Comparison of ENCODE assay signal across 15 mouse cellular contexts in genomic region chr14:120300191-120300590, GRCm38 (mm10). TPM values are rescaled to one million over a fixed set of nuclear protein-coding genes. Genes with fewer than 3 reads are reported as not detected.
DNase-seq lines count a peak whose midpoint lies in the region; ATAC-seq and TF ChIP-seq lines count a peak whose summit lies in the region.
"Had no signal": no experiment of that assay in that cellular context is flagged by ENCODE, and none has a peak within 500 bp of the region (broad histone marks: within the 10 kb centered on the region; RNA-seq: fewer than 3 reads in every experiment).

No protein-coding gene starts in this region.

- no peak overlapping the region for H3K4me2 ChIP-seq in liver, postnatal 0 days (ENCODE audit: low read depth, low read length)
- no peak overlapping the region for H3K4me2 ChIP-seq in hindbrain, embryonic 11.5 days (replicated peaks; ENCODE audit: low read depth, low read length)
- H3K4me2 ChIP-seq: forebrain, embryonic 13.5 days; hindbrain, embryonic 15.5 days; neural tube, embryonic 12.5 days had no signal

- no peak overlapping the region for H3K9ac ChIP-seq in liver, postnatal 0 days (replicated peaks)
- no peak overlapping the region for H3K9ac ChIP-seq in hindbrain, embryonic 11.5 days (ENCODE audit: low read depth, low read length)
- H3K9ac ChIP-seq: forebrain, embryonic 13.5 days; hindbrain, embryonic 15.5 days; liver, embryonic 14.5 days; neural tube, embryonic 12.5 days had no signal

- TF ChIP-seq POLR2A in embryonic fibroblast, embryonic 13.5 days (IDR thresholded peaks at IDR 0.05; ENCODE audit: low read depth, low read length): no peak

- no peak for TF ChIP-seq EP300 in liver, postnatal 0 days (IDR thresholded peaks at IDR 0.05; ENCODE audit: low read depth)

- peak; percentile 83 for DNase-seq in heart, adult 11 months
- no peak for DNase-seq in heart, adult 18-20 months
- DNase-seq in layer of hippocampus, adult 2 months (ENCODE audit: low spot score in 2 of 2): no peak
- no peak for DNase-seq in layer of hippocampus, postnatal 36 days
- DNase-seq in liver, postnatal 0 days: no peak
- DNase-seq in hindbrain, embryonic 11.5 days (ENCODE audit: low spot score): no peak
- no peak for DNase-seq in ovary, postnatal 10 days (ENCODE audit: low spot score)
- DNase-seq: cerebellum, adult 9-11 months had no signal

- no peaks in the 10 kb centered on the region for H3K9me3 ChIP-seq in liver, postnatal 0 days (ENCODE audit: low read length)
- no peaks in the 10 kb centered on the region for H3K9me3 ChIP-seq in hindbrain, embryonic 11.5 days (ENCODE audit: control insufficient read depth, low read length)
- H3K9me3 ChIP-seq: forebrain, embryonic 13.5 days; G1E; hindbrain, embryonic 15.5 days; midbrain, embryonic 10.5 days; neural tube, embryonic 12.5 days had no signal

- peaks cover 30% of the 10 kb centered on the region for H3K4me1 ChIP-seq in embryonic fibroblast, embryonic 13.5 days (ENCODE audit: control insufficient read depth, insufficient read depth, low read length)
- peaks cover 19% of the 10 kb centered on the region for H3K4me1 ChIP-seq in liver, postnatal 0 days (ENCODE audit: insufficient read depth)
- H3K4me1 ChIP-seq in hindbrain, embryonic 11.5 days (replicated peaks; ENCODE audit: control insufficient read depth, insufficient read depth, low read length): no peaks in the 10 kb centered on the region

- WGBS in liver, postnatal 0 days (ENCODE audit: insufficient replicate concordance): 57% methylated on average over 4 of the region's 4 CpGs
- 76% methylated on average over 4 of the region's 4 CpGs for WGBS in hindbrain, embryonic 11.5 days

- H3K27ac ChIP-seq in layer of hippocampus, adult 2 months: peak overlapping the region; percentile 86
- H3K27ac ChIP-seq in embryonic fibroblast, embryonic 13.5 days (ENCODE audit: insufficient read depth, low read length): peak overlapping the region; percentile 97
- 0 out of 2 replicates have a peak overlapping the region, but pooled peaks have one; percentile 12 for H3K27ac ChIP-seq in liver, postnatal 0 days (ENCODE audit: low read depth)
- H3K27ac ChIP-seq in hindbrain, embryonic 11.5 days (ENCODE audit: low read depth, low read length): no peak overlapping the region
- H3K27ac ChIP-seq: forebrain, embryonic 13.5 days; hindbrain, embryonic 15.5 days; liver, embryonic 14.5 days; midbrain, embryonic 10.5 days; neural tube, embryonic 12.5 days had no signal

- TF ChIP-seq CTCF in layer of hippocampus, adult 2 months (conservative IDR thresholded peaks at IDR 0.05): no peak
- TF ChIP-seq CTCF in embryonic fibroblast, embryonic 13.5 days (IDR thresholded peaks at IDR 0.05; ENCODE audit: borderline replicate concordance, insufficient read depth, low read length): no peak
- TF ChIP-seq CTCF in liver, postnatal 0 days (IDR thresholded peaks at IDR 0.05; ENCODE audit: low read depth): no peak

- no peaks in the 10 kb centered on the region; the same call in 1 of the 2 replicates for H3K36me3 ChIP-seq in liver, postnatal 0 days (replicated peaks; ENCODE audit: insufficient read depth, low read length)
- H3K36me3 ChIP-seq in hindbrain, embryonic 11.5 days (ENCODE audit: control insufficient read depth, insufficient read depth, low read length): no peaks in the 10 kb centered on the region
- H3K36me3 ChIP-seq: hindbrain, embryonic 15.5 days; midbrain, embryonic 10.5 days; neural tube, embryonic 12.5 days had no signal

- no peaks in the 10 kb centered on the region for H3K27me3 ChIP-seq in liver, postnatal 0 days (ENCODE audit: insufficient read depth, low read length)
- no peaks in the 10 kb centered on the region for H3K27me3 ChIP-seq in hindbrain, embryonic 11.5 days (ENCODE audit: control insufficient read depth, insufficient read depth, low read length)
- H3K27me3 ChIP-seq: forebrain, embryonic 13.5 days; hindbrain, embryonic 15.5 days; neural tube, embryonic 12.5 days had no signal

- no peak for ATAC-seq in liver, postnatal 0 days
- no peak for ATAC-seq in hindbrain, embryonic 11.5 days (ENCODE audit: low FRiP score)
- ATAC-seq: forebrain, embryonic 13.5 days had no signal

- H3K4me3 ChIP-seq in layer of hippocampus, adult 2 months: no peak overlapping the region
- H3K4me3 ChIP-seq in embryonic fibroblast, embryonic 13.5 days (ENCODE audit: insufficient read depth, low read length): no peak overlapping the region
- no peak overlapping the region for H3K4me3 ChIP-seq in liver, postnatal 0 days (ENCODE audit: low read depth, low read length)
- H3K4me3 ChIP-seq in hindbrain, embryonic 11.5 days (ENCODE audit: low read depth, low read length): no peak overlapping the region
- H3K4me3 ChIP-seq: forebrain, embryonic 13.5 days; hindbrain, embryonic 15.5 days; midbrain, embryonic 10.5 days; neural tube, embryonic 12.5 days had no signal

RNA-seq across cellular contexts. Expression of gene Mbnl2, which starts 24.7 kb away (rescaled TPM):
- total RNA-seq in heart, adult 18-20 months (2021): 100 to 1,000 TPM; 218 to 240 TPM
- 100 to 1,000 TPM; 244 to 250 TPM for total RNA-seq in layer of hippocampus, adult 2 months (2021)
- 100 to 1,000 TPM; 249 TPM for total RNA-seq in layer of hippocampus, postnatal 36 days (2021)
- 207 and 222 TPM in 2 replicates for polyA plus RNA-seq in embryonic fibroblast, embryonic 13.5 days (2011; ENCODE audit: insufficient read length, low read depth, missing spikeins)
- polyA plus RNA-seq in liver, postnatal 0 days (2015; fragmentation: Nextera tagmentation; extraction: Ambion mirVana): 16.0 and 16.9 TPM in 2 replicates
- polyA plus RNA-seq in hindbrain, embryonic 11.5 days (2014; fragmentation: Nextera tagmentation; extraction: Ambion mirVana): 44.7 and 50.1 TPM in 2 replicates
